Mouse (Mus musculus): ENCODE data around the gene Rps2. TPM values are rescaled to one million over a fixed set of nuclear protein-coding genes. Genes with fewer than 3 reads are reported as not detected.
"Not testable (repeated sequence)": the region's sequence is repeated elsewhere in the genome, so short reads cannot be mapped to it uniquely, and the experiment has no call there.

The Rps2 gene
- polyA plus RNA-seq, 1 experiment = 685 TPM

- Histone ChIP-seq H3K4me3 (ENCODE audit: insufficient read depth, low read length) (peak overlapping the region; percentile 73), H3K27ac (ENCODE audit: insufficient read depth, low read depth, low read length) (peak overlapping the region; percentile 67), H3K4me1 (ENCODE audit: control insufficient read depth, insufficient read depth, low read length) (peaks cover 5% of the 10 kb centered on the region; the same call in 1 of the 2 replicates)
- no peak for TF ChIP-seq CTCF (IDR thresholded peaks at IDR 0.05; ENCODE audit: low read depth, low read length)
- peak; percentile 82 for TF ChIP-seq POLR2A (IDR thresholded peaks at IDR 0.05; ENCODE audit: borderline replicate concordance, low read depth, low read length)
These were observed 1.7 kb downstream of the Rps2 start for GRCm38 (mm10) chr17:24719494-24720222.

- Histone ChIP-seq H3K4me3 (ENCODE audit: insufficient read depth, low read length) (peak overlapping the region; percentile 67), H3K27ac (ENCODE audit: insufficient read depth, low read depth, low read length) (peak overlapping the region; percentile 64)
- H3K4me1 ChIP-seq (ENCODE audit: control insufficient read depth, insufficient read depth, low read length) = not testable (repeated sequence)
These were observed 2.7 kb downstream of the Rps2 start for GRCm38 (mm10) chr17:24720616-24721015.

- not testable (repeated sequence) for H3K4me1 ChIP-seq (ENCODE audit: control insufficient read depth, insufficient read depth, low read length); H3K27ac ChIP-seq (ENCODE audit: insufficient read depth, low read depth, low read length)
- peak overlapping the region; percentile 53 for H3K4me3 ChIP-seq (ENCODE audit: insufficient read depth, low read length)
These were observed 3.6 kb downstream of the Rps2 start for GRCm38 (mm10) chr17:24721383-24721955.

DNA sequence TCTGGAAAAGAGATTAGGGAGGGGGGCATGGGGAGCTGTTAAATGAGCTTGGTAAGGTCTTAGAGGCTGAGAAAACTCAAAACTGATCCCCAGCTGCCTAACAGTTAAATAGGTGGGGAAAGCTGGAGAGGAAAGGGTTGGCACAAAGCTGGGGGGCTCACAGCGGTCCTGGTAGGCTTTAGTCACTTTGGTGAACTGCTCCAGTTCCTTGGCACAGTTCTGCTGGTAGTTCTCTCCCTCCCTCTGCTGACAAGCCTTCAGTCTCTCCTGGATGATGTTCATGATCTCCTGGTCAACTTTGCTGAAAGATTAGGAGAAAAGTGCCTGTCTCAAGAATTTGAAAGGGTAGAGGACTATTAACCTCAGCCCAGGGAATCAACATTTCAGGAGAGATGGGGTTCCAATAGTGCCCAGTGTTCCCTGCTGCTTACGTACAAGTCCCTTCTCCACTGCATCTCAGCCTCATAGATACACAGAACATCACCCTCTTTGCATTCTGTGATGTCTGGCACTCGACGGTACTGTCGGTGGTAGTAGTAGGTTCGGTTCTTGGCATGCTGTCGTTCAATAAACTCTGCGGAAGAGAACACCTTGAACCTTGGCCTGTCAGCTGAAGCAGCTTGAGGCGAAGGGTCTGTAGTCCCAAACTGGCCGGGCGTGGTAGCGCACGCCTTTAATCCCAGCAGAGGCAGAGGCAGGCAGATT lies 4.5 kb downstream of the Rps2 start:
- TF ChIP-seq POLR2A (IDR thresholded peaks at IDR 0.05; ENCODE audit: borderline replicate concordance, low read depth, low read length) = no peak
- TF ChIP-seq CTCF (IDR thresholded peaks at IDR 0.05; ENCODE audit: low read depth, low read length) = no peak
- Histone ChIP-seq H3K27ac (ENCODE audit: insufficient read depth, low read depth, low read length) (no peak overlapping the region), H3K4me3 (ENCODE audit: insufficient read depth, low read length) (peak overlapping the region; percentile 35), H3K4me1 (ENCODE audit: control insufficient read depth, insufficient read depth, low read length) (peaks cover 5% of the 10 kb centered on the region; the same call in 1 of the 2 replicates)

DNA sequence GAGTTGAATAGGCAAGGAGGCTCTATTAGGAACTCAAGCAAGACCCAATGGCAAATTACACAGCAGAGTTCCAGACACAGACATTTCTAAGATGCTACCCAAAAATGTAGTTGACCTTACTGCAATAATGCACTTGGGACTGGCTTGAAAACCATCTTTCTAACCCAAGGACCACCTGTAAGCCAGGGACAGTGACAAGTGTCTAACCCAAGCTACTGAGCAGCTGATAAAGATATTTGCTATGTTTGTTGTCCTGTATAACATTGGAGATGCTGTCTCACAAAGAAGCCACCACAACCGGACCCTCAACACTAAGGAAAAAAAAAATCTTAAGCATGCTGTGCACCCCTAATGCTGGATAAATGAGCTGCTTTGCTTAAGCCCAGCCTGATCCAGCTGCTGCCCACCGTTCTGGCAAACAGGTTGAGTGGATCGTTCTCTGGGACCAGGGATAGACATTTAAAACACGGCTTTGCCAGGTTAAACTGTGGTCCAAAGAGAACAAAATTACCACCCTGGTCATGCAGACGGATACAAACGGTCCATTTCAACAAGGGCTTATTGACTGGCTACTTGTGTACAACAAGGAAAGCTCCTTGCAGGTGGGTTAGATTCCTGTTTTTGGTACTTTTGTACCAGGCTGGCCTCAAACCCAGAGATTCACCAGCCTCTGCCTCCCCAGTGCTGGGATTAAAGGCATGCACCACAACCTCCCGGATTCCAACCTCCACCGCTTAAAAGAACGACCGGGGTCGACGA lies 5.4 kb downstream of the Rps2 start:
- Histone ChIP-seq H3K4me3 (ENCODE audit: insufficient read depth, low read length) (peak overlapping the region; percentile 78), H3K27ac (ENCODE audit: insufficient read depth, low read depth, low read length) (peak overlapping the region; percentile 57), H3K4me1 (ENCODE audit: control insufficient read depth, insufficient read depth, low read length) (peaks cover 5% of the 10 kb centered on the region; the same call in 1 of the 2 replicates)
- TF ChIP-seq POLR2A (IDR thresholded peaks at IDR 0.05; ENCODE audit: borderline replicate concordance, low read depth, low read length) (peak; percentile 32; the same call in 1 of the 2 replicates), CTCF (IDR thresholded peaks at IDR 0.05; ENCODE audit: low read depth, low read length) (no peak)

DNA sequence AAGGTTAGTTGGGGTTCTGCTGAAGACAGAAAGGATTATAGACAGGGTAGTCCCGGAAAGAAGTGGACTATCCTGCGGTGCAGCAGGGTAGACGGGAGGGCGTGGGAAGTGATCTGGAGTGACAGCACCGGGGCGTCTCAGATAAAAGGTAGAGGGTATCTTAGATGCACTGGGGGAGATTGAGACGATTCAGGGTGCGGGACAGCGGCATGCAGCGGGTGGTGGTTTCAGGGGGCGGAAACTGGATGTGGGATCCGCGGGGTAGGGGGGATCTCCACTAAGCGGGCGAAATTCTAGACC lies 5.9 kb downstream of the Rps2 start:
- Histone ChIP-seq H3K4me1 (ENCODE audit: control insufficient read depth, insufficient read depth, low read length) (peaks cover 5% of the 10 kb centered on the region; the same call in 1 of the 2 replicates), H3K27ac (ENCODE audit: insufficient read depth, low read depth, low read length) (peak overlapping the region; percentile 57), H3K4me3 (ENCODE audit: insufficient read depth, low read length) (peak overlapping the region; percentile 78)
- TF ChIP-seq CTCF (IDR thresholded peaks at IDR 0.05; ENCODE audit: low read depth, low read length) (no peak), POLR2A (IDR thresholded peaks at IDR 0.05; ENCODE audit: borderline replicate concordance, low read depth, low read length) (no peak)

DNA sequence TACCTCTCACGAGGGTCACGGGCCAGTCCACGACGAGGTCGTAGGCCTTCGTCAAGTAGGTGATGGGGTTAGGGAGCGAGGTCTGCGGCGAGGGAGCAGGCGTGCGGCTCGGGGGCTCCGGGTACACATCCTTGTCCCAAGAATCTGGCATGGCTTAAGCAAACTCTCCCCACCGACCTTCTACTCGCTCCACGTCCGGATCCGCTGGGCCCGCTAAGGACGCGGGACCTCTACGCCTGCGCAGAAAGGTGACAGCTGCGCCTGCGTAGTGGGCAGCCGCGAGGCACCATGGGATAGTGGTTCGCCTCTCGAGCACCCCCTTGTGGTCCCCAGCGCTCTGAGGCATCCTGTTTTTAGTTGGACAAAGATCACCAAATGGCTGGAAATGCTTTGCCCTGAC lies 6.3 kb downstream of the Rps2 start, which contains the start of gene Ndufb10:
Gene Ndufb10 (minus strand): TSS at position 295 of the 400 bp plus-strand sequence.
- Histone ChIP-seq H3K27ac (ENCODE audit: insufficient read depth, low read depth, low read length) (peak within 1 kb of the TSS; percentile 57), H3K4me1 (ENCODE audit: control insufficient read depth, insufficient read depth, low read length) (peaks cover 5% of the 10 kb centered on the region; the same call in 1 of the 2 replicates), H3K4me3 (ENCODE audit: insufficient read depth, low read length) (peak within 1 kb of the TSS; percentile 78)
- TF ChIP-seq POLR2A (IDR thresholded peaks at IDR 0.05; ENCODE audit: borderline replicate concordance, low read depth, low read length) (no peak), CTCF (IDR thresholded peaks at IDR 0.05; ENCODE audit: low read depth, low read length) (no peak)

DNA sequence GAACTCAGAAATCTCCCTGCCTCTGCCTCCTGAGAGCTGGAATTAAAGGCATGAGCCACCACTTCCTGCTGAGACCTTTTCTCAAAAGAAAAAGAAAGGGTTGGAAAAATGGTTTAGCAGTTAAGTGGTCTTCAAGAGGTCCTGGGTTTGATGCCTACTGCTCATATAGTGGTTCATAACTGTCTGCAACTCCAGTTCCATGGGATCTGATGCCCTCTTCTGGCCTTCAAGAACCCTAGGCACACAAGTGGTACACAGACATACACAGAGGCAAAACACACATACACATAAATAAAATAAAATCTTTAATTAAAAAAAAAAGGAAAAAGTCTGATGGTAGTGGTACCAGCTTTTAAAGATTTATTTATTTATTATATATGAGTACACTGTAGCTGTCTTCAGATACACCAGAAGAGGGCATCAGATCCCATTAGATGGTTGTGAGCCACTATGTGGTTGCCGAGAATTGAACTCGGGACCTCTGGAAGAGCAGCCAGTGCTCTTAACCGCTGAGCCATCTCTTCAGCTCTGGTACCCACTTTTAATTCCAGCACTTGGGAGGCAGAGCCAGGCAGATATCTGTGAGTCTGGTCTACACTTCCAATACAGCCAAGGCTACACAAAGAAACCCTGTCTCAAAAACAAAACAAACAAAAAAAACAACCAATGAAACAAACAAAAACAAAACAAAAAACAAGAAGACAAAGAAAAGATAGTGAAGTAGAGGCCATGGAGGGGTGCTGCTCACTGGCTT lies 7.9 kb downstream of the Rps2 start:
- Histone ChIP-seq H3K4me3 (ENCODE audit: insufficient read depth, low read length) (no peak overlapping the region), H3K27ac (ENCODE audit: insufficient read depth, low read depth, low read length) (no peak overlapping the region), H3K4me1 (ENCODE audit: control insufficient read depth, insufficient read depth, low read length) (peaks cover 10% of the 10 kb centered on the region)
- TF ChIP-seq POLR2A (IDR thresholded peaks at IDR 0.05; ENCODE audit: borderline replicate concordance, low read depth, low read length) (no peak), CTCF (IDR thresholded peaks at IDR 0.05; ENCODE audit: low read depth, low read length) (no peak)

- no peak within 1 kb of the TSS for H3K4me3 ChIP-seq (ENCODE audit: insufficient read depth, low read length)
- peaks cover 8% of the 10 kb centered on the region for H3K4me1 ChIP-seq (ENCODE audit: control insufficient read depth, insufficient read depth, low read length)
- TF ChIP-seq POLR2A (IDR thresholded peaks at IDR 0.05; ENCODE audit: borderline replicate concordance, low read depth, low read length) (no peak), CTCF (IDR thresholded peaks at IDR 0.05; ENCODE audit: low read depth, low read length) (no peak)
- no peak within 1 kb of the TSS for H3K27ac ChIP-seq (ENCODE audit: insufficient read depth, low read depth, low read length)
These were observed 9.7 kb downstream of the Rps2 start, which contains the start of gene Rpl3l for GRCm38 (mm10) chr17:24727618-24728017. Rpl3l (plus strand) TSS chr17:24727820.
